Mouse (Mus musculus) liver, adult 2 months (tissue): ENCODE data around the gene Tnfsf12.

Experiments used
- CTCF ChIP-seq: fragments of 200-500 bp; IDR thresholded peaks from 2 replicates; pipeline ENCODE4 v1.5.1; 2011; ENCODE audit warnings: low read depth, low read length, control low read depth
- POLR2A ChIP-seq: fragments of 200-500 bp; IDR thresholded peaks from 2 replicates; pipeline ENCODE4 v1.6.1; 2011; ENCODE audit warnings: low read length, control low read depth; ENCODE audit not compliant: insufficient read depth; ENCODE audit errors: extremely low read depth

- TF ChIP-seq CTCF, result no peak
- peak; percentile 86 for TF ChIP-seq POLR2A
These were observed 14.1 kb downstream of the Tnfsf12 start, which contains the start of gene Senp3 for GRCm38 (mm10) chr11:69681314-69682208.
